Mouse (Mus musculus) E14TG2a.4 (cell line): ENCODE results near the gene Tcl1b2.
"Not testable (repeated sequence)": the region's sequence is repeated elsewhere in the genome, so short reads cannot be mapped to it uniquely, and the experiment has no call there.

Experiments
- H3K27me3 ChIP-seq: 2 replicates; pipeline ENCODE4 v1.6.1; 2014; ENCODE audit warnings: low read length, control low read depth; ENCODE audit not compliant: insufficient read depth
- H3K36me3 ChIP-seq: 2 replicates; pipeline ENCODE4 v1.6.1; 2014; ENCODE audit warnings: low read length, control low read depth; ENCODE audit not compliant: insufficient read depth
- H3K4me1 ChIP-seq: replicated peaks from 2 replicates; pipeline ENCODE4 v1.6.1; 2014; ENCODE audit warnings: low read depth, low read length, control low read depth
- H3K4me3 ChIP-seq: replicated peaks from 2 replicates; pipeline ENCODE4 v1.5.1; 2014; ENCODE audit warnings: mild to moderate bottlenecking, low read length
- H3K9me3 ChIP-seq: 2 replicates; pipeline ENCODE4 v1.6.1; 2014; ENCODE audit warnings: low read length, control low read depth
- CTCF ChIP-seq: conservative IDR thresholded peaks from 2 replicates; pipeline ENCODE4 v1.5.1; 2014; ENCODE audit warnings: low read length
- NANOG ChIP-seq: IDR thresholded peaks from 2 replicates; pipeline ENCODE4 v1.6.1; 2014; ENCODE audit warnings: borderline replicate concordance, low read length, mixed read lengths
- POU5F1 ChIP-seq: IDR thresholded peaks from 2 replicates; pipeline ENCODE4 v1.6.1; 2014; ENCODE audit warnings: low read length, borderline replicate concordance

Tcl1b2 gene

DNA sequence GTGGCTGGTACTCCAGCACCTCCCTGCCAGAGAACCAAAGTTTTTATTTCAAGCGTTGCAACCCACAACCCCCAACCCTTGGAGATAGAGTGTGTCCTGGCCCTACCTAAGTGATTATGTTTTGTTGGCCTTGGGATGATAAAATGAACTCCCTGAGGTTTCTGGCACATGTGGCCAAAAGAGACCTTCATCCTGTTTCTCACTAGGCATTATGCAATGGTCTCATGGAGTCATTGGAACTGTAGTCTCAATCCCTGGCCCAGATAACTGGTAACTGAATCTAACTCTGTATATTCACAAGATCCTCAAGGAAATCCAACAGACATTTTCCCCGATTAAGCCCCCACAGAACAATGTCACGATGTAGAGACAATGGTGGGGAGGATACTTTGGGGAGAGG is 2.7 kb upstream of the Tcl1b2 start:
- no peaks in the 10 kb centered on the region for H3K4me1 ChIP-seq
- no peaks in the 10 kb centered on the region for H3K27me3 ChIP-seq
- no peak overlapping the region for H3K4me3 ChIP-seq
- no peaks in the 10 kb centered on the region for H3K9me3 ChIP-seq
- H3K36me3 ChIP-seq, result no peaks in the 10 kb centered on the region
- no peak for TF ChIP-seq CTCF
- TF ChIP-seq NANOG, result no peak
- TF ChIP-seq POU5F1, result no peak

- H3K4me3 ChIP-seq, H3K36me3 ChIP-seq, H3K4me1 ChIP-seq, H3K9me3 ChIP-seq, H3K27me3 ChIP-seq: not testable (repeated sequence)
Observed at GRCm38 (mm10) chr12:105144928-105145327, 886 bp upstream of the Tcl1b2 start.

- H3K9me3 ChIP-seq, result peaks cover 18% of the 10 kb centered on the region
- H3K4me3 ChIP-seq, H3K36me3 ChIP-seq, H3K27me3 ChIP-seq, H3K4me1 ChIP-seq: not testable (repeated sequence)
Observed at GRCm38 (mm10) chr12:105155286-105155685, 9.5 kb downstream of the Tcl1b2 start.

GRCm38 (mm10) chr12:105158842-105159241 is 13.0 kb downstream of the Tcl1b2 start:
- no peaks in the 10 kb centered on the region for H3K36me3 ChIP-seq
- no peaks in the 10 kb centered on the region for H3K4me1 ChIP-seq
- no peak overlapping the region for H3K4me3 ChIP-seq
- peaks cover 2% of the 10 kb centered on the region; the same call in 1 of the 2 replicates for H3K9me3 ChIP-seq
- no peaks in the 10 kb centered on the region for H3K27me3 ChIP-seq
- TF ChIP-seq CTCF, result no peak
- no peak for TF ChIP-seq NANOG
- no peak for TF ChIP-seq POU5F1

- Histone ChIP-seq H3K4me3 (no peak within 1 kb of the TSS), H3K4me1 (no peaks in the 10 kb centered on the region), H3K36me3 (no peaks in the 10 kb centered on the region), H3K9me3 (no peaks in the 10 kb centered on the region), H3K27me3 (peaks cover 5% of the 10 kb centered on the region)
- TF ChIP-seq POU5F1, result no peak
- TF ChIP-seq CTCF, result no peak
- TF ChIP-seq NANOG, result no peak
Observed at GRCm38 (mm10) chr12:105159390-105159789, 13.6 kb downstream of the Tcl1b2 start, which contains the start of gene Tcl1b1. Gene Tcl1b1, plus strand, starts transcription at chr12:105159690.

- peaks cover 11% of the 10 kb centered on the region for H3K27me3 ChIP-seq
- H3K9me3 ChIP-seq, result no peaks in the 10 kb centered on the region
- TF ChIP-seq NANOG, result no peak
- TF ChIP-seq POU5F1, result no peak
- no peak for TF ChIP-seq CTCF
- H3K36me3 ChIP-seq, result no peaks in the 10 kb centered on the region
- H3K4me1 ChIP-seq, result no peaks in the 10 kb centered on the region
- H3K4me3 ChIP-seq, result no peak overlapping the region
Observed at GRCm38 (mm10) chr12:105166734-105167133, 20.9 kb downstream of the Tcl1b2 start.

- H3K36me3 ChIP-seq, result no peaks in the 10 kb centered on the region
- TF ChIP-seq POU5F1, result no peak
- TF ChIP-seq CTCF, result no peak
- no peak for TF ChIP-seq NANOG
Observed at GRCm38 (mm10) chr12:105173366-105173765, 27.6 kb downstream of the Tcl1b2 start.

DNA sequence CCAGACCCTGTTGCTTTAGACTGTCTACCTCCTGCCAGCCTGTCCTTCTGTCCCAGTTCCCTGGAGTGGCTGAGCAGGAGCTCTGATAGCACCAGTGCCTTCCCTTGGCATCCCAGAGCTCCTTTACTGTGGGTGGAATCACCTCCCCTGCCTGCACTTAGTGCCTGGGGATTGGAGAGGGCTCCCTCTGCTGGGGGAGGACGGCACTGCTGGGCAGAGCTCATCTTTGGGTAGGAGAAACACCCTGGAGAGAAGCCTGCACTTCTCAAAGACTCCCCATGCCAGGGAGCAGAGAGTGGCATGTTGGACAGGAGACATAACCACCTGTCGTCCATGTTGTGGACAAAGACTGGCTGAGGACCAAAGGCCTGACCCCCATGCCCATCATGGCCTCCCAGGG is 28.5 kb downstream of the Tcl1b2 start:
- TF ChIP-seq CTCF, result peak; percentile 37
- not testable (repeated sequence) for H3K27me3 ChIP-seq, H3K9me3 ChIP-seq, H3K36me3 ChIP-seq, H3K4me3 ChIP-seq, H3K4me1 ChIP-seq

More at GRCm38 (mm10) chr12:105173366-105173765, 27.6 kb downstream of the Tcl1b2 start:
- H3K27me3 ChIP-seq, result no peaks in the 10 kb centered on the region; the same call in 1 of the 2 replicates
- no peaks in the 10 kb centered on the region for H3K4me1 ChIP-seq
- no peak overlapping the region for H3K4me3 ChIP-seq
- H3K9me3 ChIP-seq, result no peaks in the 10 kb centered on the region

- not testable (repeated sequence) for H3K36me3 ChIP-seq, H3K9me3 ChIP-seq, H3K4me1 ChIP-seq, H3K4me3 ChIP-seq
- 0 out of 2 replicates have a peak, but pooled peaks cover 11% of the 10 kb centered on the region for H3K27me3 ChIP-seq
Observed at GRCm38 (mm10) chr12:105176044-105176443, 30.2 kb downstream of the Tcl1b2 start, which contains the start of gene Tcl1b5. Gene Tcl1b5, plus strand, starts transcription at chr12:105176344.

GRCm38 (mm10) chr12:105181040-105181644 is 35.3 kb downstream of the Tcl1b2 start:
- H3K9me3 ChIP-seq, H3K4me3 ChIP-seq, H3K36me3 ChIP-seq, H3K4me1 ChIP-seq: not testable (repeated sequence)
- H3K27me3 ChIP-seq, result 0 out of 2 replicates have a peak, but pooled peaks cover 11% of the 10 kb centered on the region
